Mouse (Mus musculus): ENCODE results near the gene Nipsnap2. TPM values are rescaled to one million over a fixed set of nuclear protein-coding genes. Genes with fewer than 3 reads are reported as not detected.

Nipsnap2 gene
- total RNA-seq, 2 experiments from 2014 or later: 688 to 716 TPM

Other genes starting within 250 kb of the Nipsnap2 start
- gene Sfswap, start 223.8 kb upstream of the Nipsnap2 start, total RNA-seq (2021): 10 to 100 TPM; 46.9 to 47.3 TPM
- 1 to 10 TPM; 1.7 to 2.4 TPM for gene Mmp17, start 140.9 kb upstream of the Nipsnap2 start, total RNA-seq (2021)
- 1 to 10 TPM; 3.0 to 3.4 TPM for gene Zfp11, start 55.0 kb upstream of the Nipsnap2 start, total RNA-seq (2021)
- not detected for gene Sept14, start 16.6 kb upstream of the Nipsnap2 start, total RNA-seq (2021)
- gene Mrps17, start 9.6 kb upstream of the Nipsnap2 start, total RNA-seq (2021): 10 to 100 TPM; 85.3 to 93.6 TPM
- 10 to 100 TPM; 10.5 TPM for gene Psph, start 62.4 kb downstream of the Nipsnap2 start, total RNA-seq (2021)
- 10 to 100 TPM; 12.9 to 15.9 TPM for gene Sumf2, start 121.9 kb downstream of the Nipsnap2 start, total RNA-seq (2021)
- 100 to 1,000 TPM; 947 to 975 TPM for gene Chchd2, start 162.4 kb downstream of the Nipsnap2 start, total RNA-seq (2021)
- under 1 TPM; 0.60 to 0.68 TPM for gene Zbed5, start 170.7 kb downstream of the Nipsnap2 start, total RNA-seq (2021)
- 10 to 100 TPM in 1 of 2 experiments, 1 to 10 TPM in 1; 8.5 to 15.3 TPM for gene Phkg1, start 173.5 kb downstream of the Nipsnap2 start, total RNA-seq (2021)
- under 1 TPM; 0.57 to 0.83 TPM for gene Nupr1l, start 183.5 kb downstream of the Nipsnap2 start, total RNA-seq (2021)
- gene Vkorc1l1, start 216.9 kb downstream of the Nipsnap2 start, total RNA-seq (2021): 10 to 100 TPM; 14.6 to 15.9 TPM

Data from heart, postnatal 14 days (tissue).